Mouse (Mus musculus) kidney, adult 2 months (tissue): Measurements from ENCODE around the gene Ifnar1.

Experiments used
- CTCF ChIP-seq: fragments of 200-500 bp; conservative IDR thresholded peaks from 2 replicates; pipeline ENCODE4 v1.5.1; 2011; ENCODE audit warnings: low read depth, mild to moderate bottlenecking, control low read depth, low read length, moderate library complexity, mixed read lengths; ENCODE audit not compliant: insufficient read depth, insufficient read length
- POLR2A ChIP-seq: fragments of 200-500 bp; IDR thresholded peaks from one replicate; pipeline ENCODE4 v1.6.1; 2011; ENCODE audit warnings: low read depth, low read length, control low read depth

GRCm38 (mm10) chr16:91524206-91524605, 39.2 kb downstream of the Ifnar1 start:
- TF ChIP-seq CTCF (no peak), POLR2A (no peak)
